Mouse (Mus musculus) hindbrain, postnatal 0 days (tissue): ENCODE data around the gene E4f1. TPM values are rescaled to one million over a fixed set of nuclear protein-coding genes. Genes with fewer than 3 reads are reported as not detected.

Source experiments
- ATAC-seq: fragments of 200-750 bp; cut with Nextera tagmentation; 2 replicates; pipeline ENCODE4 v1.8.0; 2017; ENCODE audit warnings: mild to moderate bottlenecking, moderate TSS enrichment, moderate library complexity
- DNase-seq: peaks from one replicate; pipeline ENCODE4 v3.0.0-alpha.2; 2015; ENCODE audit warnings: low spot score
- H3K27ac ChIP-seq: fragments of 300-500 bp; sonication (generic); 2 replicates; pipeline ENCODE4 v1.5.1; 2014; ENCODE audit warnings: mild to moderate bottlenecking
- H3K27me3 ChIP-seq: fragments of 300-500 bp; sonication (generic); 2 replicates; pipeline ENCODE4 v1.6.1; 2014; ENCODE audit warnings: low read length, mixed read lengths; ENCODE audit not compliant: insufficient read depth
- H3K36me3 ChIP-seq: fragments of 300-500 bp; sonication (generic); 2 replicates; pipeline ENCODE4 v1.6.1; 2014; ENCODE audit warnings: low read length, mixed read lengths; ENCODE audit not compliant: insufficient read depth
- H3K4me1 ChIP-seq: fragments of 300-500 bp; sonication (generic); 2 replicates; pipeline ENCODE4 v1.6.1; 2014; ENCODE audit warnings: antibody characterized with exemption, low read length, mixed read lengths; ENCODE audit not compliant: insufficient read depth
- H3K4me2 ChIP-seq: fragments of 300-500 bp; sonication (generic); 2 replicates; pipeline ENCODE4 v1.6.1; 2014; ENCODE audit warnings: low read depth, mild to moderate bottlenecking, low read length, moderate library complexity, mixed read lengths
- H3K4me3 ChIP-seq: fragments of 300-500 bp; sonication (generic); 2 replicates; pipeline ENCODE4 v1.5.1; 2014; ENCODE audit warnings: low read length
- H3K9ac ChIP-seq: fragments of 300-500 bp; sonication (generic); replicated peaks from 2 replicates; pipeline ENCODE4 v1.6.1; 2014; ENCODE audit warnings: mild to moderate bottlenecking, low read length, moderate library complexity, mixed read lengths
- H3K9me3 ChIP-seq: fragments of 300-500 bp; sonication (generic); 2 replicates; pipeline ENCODE4 v1.6.1; 2016; ENCODE audit warnings: low read length, mixed read lengths
- CTCF ChIP-seq: IDR thresholded peaks from 2 replicates; pipeline ENCODE4 v1.5.1; 2016; ENCODE audit warnings: antibody characterized with exemption, control low read depth, low read depth
- WGBS: fragments of 180-500 bp; shearing (Covaris S2); extraction: QIAGEN DNeasy Blood & Tissue Kit; methylation state at CpG from one replicate; pipeline ENCODE4 v1.1.7; 2014; 5-methylcytosine and 5-hydroxymethylcytosine counted together
- polyA plus RNA-seq: library from polyadenylated mRNA; unstranded; fragments of >200 nt; fragmentation: Nextera tagmentation; extraction: Ambion mirVana; gene quantifications from 2 replicates; pipeline ENCODE4 v1.2.1, GENCODE M21; 2015
- total RNA-seq: library from RNA; depleted of rRNA; stranded (reverse); fragments of >200 nt; gene quantifications from 2 replicates; pipeline ENCODE4 v1.2.3, GENCODE M21; 2014

E4f1 gene
- total and polyA plus RNA-seq, 2 experiments from 2014 or later, result 28.0 to 32.4 TPM

DNA sequence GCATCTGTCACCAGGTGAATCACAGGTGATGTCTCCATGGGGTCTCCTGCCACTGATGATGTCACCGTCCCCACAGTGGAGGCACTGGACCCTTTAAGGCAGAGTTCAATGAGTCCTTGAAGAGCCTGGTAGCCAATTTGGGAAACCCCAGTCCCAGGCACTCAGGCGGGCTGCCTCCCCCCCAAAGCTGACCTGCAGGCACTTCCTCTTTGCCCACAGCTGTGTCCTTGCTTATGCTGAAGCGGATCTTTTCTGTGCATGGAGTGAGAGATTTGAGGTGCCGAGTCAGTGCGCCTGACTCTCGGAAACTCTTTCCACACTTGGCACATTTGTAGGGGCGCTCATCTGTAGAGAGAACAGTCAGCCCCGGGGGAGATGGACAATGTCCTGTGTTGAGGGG lies 23.5 kb downstream of the E4f1 start:
- 92% methylated on average over 8 of the region's 8 CpGs for WGBS
- no peaks in the 10 kb centered on the region for H3K9me3 ChIP-seq
- no peak overlapping the region for H3K4me3 ChIP-seq
- no peak for TF ChIP-seq CTCF
- H3K4me2 ChIP-seq, result no peak overlapping the region
- H3K9ac ChIP-seq, result no peak overlapping the region
- peaks cover 84% of the 10 kb centered on the region for H3K36me3 ChIP-seq
- no peaks in the 10 kb centered on the region for H3K4me1 ChIP-seq
- H3K27ac ChIP-seq, result no peak overlapping the region
- no peaks in the 10 kb centered on the region for H3K27me3 ChIP-seq
- DNase-seq, result no peak
- no peak for ATAC-seq

DNA sequence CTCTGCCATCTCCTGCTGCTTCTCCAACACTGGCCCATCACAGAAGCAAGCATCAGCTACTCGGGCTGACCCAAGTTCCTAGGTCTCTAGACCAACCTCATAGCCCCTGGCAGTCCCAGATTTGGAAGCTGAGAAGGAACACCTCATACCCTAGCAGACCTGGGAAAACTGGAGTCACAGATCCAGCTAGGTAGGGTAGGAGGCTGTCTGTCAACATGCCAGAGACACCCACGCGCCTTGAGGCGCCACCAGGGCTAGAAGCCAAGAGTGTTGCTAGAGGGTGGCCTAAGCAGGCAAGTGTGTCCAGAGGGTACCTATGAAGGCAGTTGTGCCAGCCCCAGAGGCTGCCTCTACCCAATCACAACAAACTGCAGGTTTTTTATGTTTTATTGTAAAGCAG lies 26.7 kb downstream of the E4f1 start:
- TF ChIP-seq CTCF, result no peak
- peaks cover 74% of the 10 kb centered on the region for H3K36me3 ChIP-seq
- no peak overlapping the region for H3K4me3 ChIP-seq
- H3K9me3 ChIP-seq, result no peaks in the 10 kb centered on the region
- H3K9ac ChIP-seq, result no peak overlapping the region
- no peak overlapping the region for H3K27ac ChIP-seq
- no peaks in the 10 kb centered on the region for H3K27me3 ChIP-seq
- H3K4me1 ChIP-seq, result no peaks in the 10 kb centered on the region
- DNase-seq (no peak), ATAC-seq (no peak)
- 90% methylated on average over 4 of the region's 4 CpGs for WGBS
- H3K4me2 ChIP-seq, result no peak overlapping the region

DNA sequence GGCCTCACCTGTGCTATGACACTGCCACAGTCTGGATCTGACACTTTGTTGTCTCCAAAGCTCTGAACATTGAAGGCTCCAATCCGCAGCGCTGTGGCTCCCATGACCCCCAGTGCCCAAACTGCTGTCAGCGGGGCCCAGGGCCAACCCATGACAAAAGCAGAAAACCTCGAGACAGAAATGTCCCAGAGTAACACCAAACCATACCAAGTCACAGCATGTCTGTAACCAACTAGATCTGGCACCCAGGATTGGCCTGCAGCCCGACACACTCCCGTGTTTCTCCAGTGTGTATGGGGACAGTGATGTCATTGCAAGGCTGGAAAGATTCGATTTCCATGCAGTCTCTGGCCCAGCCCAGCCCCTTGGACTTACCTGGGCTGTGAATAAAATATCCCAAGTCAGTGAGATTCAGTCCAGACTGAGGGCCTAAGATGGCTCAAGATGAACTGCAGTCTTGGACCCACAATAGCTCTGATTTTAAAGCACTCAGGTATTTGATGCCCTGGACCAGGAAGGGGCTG lies 27.4 kb downstream of the E4f1 start, which contains the start of gene Dnase1l2:
Gene Dnase1l2, minus strand, starts transcription at position 474 of the 524 bp plus-strand sequence.
- WGBS, result 75% methylated on average over 7 of the region's 7 CpGs
- Histone ChIP-seq H3K4me3 (no peak within 1 kb of the TSS), H3K27ac (no peak within 1 kb of the TSS), H3K9me3 (no peaks in the 10 kb centered on the region), H3K4me2 (no peak within 1 kb of the TSS), H3K27me3 (no peaks in the 10 kb centered on the region), H3K4me1 (no peaks in the 10 kb centered on the region), H3K36me3 (peaks cover 67% of the 10 kb centered on the region), H3K9ac (no peak within 1 kb of the TSS)
- no peak for DNase-seq
- ATAC-seq, result no peak
- no peak for TF ChIP-seq CTCF

GRCm38 (mm10) chr17:24442107-24442506 lies 28.0 kb downstream of the E4f1 start:
- Histone ChIP-seq H3K4me3 (no peak overlapping the region), H3K9me3 (no peaks in the 10 kb centered on the region), H3K9ac (no peak overlapping the region), H3K27me3 (no peaks in the 10 kb centered on the region), H3K36me3 (peaks cover 61% of the 10 kb centered on the region), H3K27ac (no peak overlapping the region), H3K4me1 (no peaks in the 10 kb centered on the region), H3K4me2 (no peak overlapping the region)
- no peak for TF ChIP-seq CTCF
- no peak for ATAC-seq
- DNase-seq, result no peak
- WGBS, result 90% methylated on average over 14 of the region's 14 CpGs

DNA sequence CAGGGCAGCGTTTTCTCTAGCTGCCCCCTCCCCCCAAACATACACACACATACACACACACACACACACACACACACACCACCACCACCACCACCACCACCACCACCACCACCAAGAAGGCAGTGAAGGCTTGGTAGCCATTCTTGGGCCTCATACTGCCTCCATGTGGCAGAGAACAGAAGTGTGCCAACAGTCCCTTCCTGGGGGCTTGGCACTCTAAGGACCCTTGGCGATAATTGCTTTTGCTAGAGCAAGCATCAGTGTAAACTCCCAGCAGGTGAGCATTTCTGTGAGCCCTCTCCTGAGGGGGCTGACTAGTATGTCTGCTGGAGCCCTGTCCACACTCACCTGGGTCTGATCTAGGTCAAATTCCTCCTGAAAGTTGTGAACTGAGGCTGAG lies 29.0 kb downstream of the E4f1 start:
- TF ChIP-seq CTCF, result peak; percentile 60
- Histone ChIP-seq H3K36me3 (peaks cover 51% of the 10 kb centered on the region; the same call in 1 of the 2 replicates), H3K4me3 (no peak overlapping the region), H3K27me3 (no peaks in the 10 kb centered on the region), H3K9ac (no peak overlapping the region), H3K9me3 (no peaks in the 10 kb centered on the region), H3K4me1 (no peaks in the 10 kb centered on the region), H3K27ac (no peak overlapping the region), H3K4me2 (no peak overlapping the region)
- ATAC-seq (no peak), DNase-seq (peak; percentile 40)
- 54% methylated on average over 2 of the region's 2 CpGs for WGBS

DNA sequence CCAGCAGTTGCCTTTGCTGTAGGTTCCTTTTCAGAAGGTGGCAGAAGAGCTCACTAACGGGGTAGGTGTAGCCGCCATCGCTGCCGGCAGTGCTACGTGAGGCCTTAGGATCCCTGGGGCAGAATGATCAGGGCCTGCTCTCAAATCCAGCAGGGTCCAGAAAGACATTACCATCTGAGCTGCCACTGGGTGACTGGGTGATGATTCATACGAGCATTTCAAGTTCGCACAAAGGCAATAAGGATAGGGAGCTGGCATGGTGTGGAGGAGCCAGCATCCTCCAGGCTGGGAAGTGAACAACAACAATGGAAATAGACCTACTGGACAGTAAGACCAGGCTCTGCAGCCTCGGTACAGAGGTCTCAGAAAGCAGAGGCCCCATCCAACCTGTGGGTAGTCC lies 29.7 kb downstream of the E4f1 start:
- DNase-seq (no peak), ATAC-seq (no peak)
- 87% methylated on average over 8 of the region's 8 CpGs for WGBS
- Histone ChIP-seq H3K9ac (no peak overlapping the region), H3K27me3 (no peaks in the 10 kb centered on the region), H3K4me2 (no peak overlapping the region), H3K4me1 (no peaks in the 10 kb centered on the region), H3K36me3 (peaks cover 44% of the 10 kb centered on the region; the same call in 1 of the 2 replicates), H3K27ac (no peak overlapping the region), H3K4me3 (no peak overlapping the region), H3K9me3 (no peaks in the 10 kb centered on the region)
- no peak for TF ChIP-seq CTCF

- no peak overlapping the region for H3K27ac ChIP-seq
- WGBS, result 64% methylated on average over 5 of the region's 5 CpGs
- no peak overlapping the region for H3K4me3 ChIP-seq
- H3K27me3 ChIP-seq, result no peaks in the 10 kb centered on the region
- no peak overlapping the region for H3K9ac ChIP-seq
- H3K4me2 ChIP-seq, result no peak overlapping the region
- no peaks in the 10 kb centered on the region for H3K9me3 ChIP-seq
- TF ChIP-seq CTCF, result peak; percentile 79
- DNase-seq (peak; percentile 59), ATAC-seq (peak; percentile 41; the same call in 1 of the 2 replicates)
- peaks cover 14% of the 10 kb centered on the region; the same call in 1 of the 2 replicates for H3K36me3 ChIP-seq
- no peaks in the 10 kb centered on the region for H3K4me1 ChIP-seq
These were observed 33.1 kb downstream of the E4f1 start for GRCm38 (mm10) chr17:24437016-24437415.
